Mouse (Mus musculus) common myeloid progenitor, adult 5-6 weeks (primary cell): ENCODE results near the gene Frmd4a. TPM values are rescaled to one million over a fixed set of nuclear protein-coding genes. Genes with fewer than 3 reads are reported as not detected.

Experiments
- ATAC-seq: replicated peaks from 2 replicates; pipeline ENCODE4 v1.8.0; 2016; ENCODE audit warnings: low read depth, mild to moderate bottlenecking, moderate TSS enrichment, inconsistent platforms; ENCODE audit not compliant: poor library complexity, severe bottlenecking
- total RNA-seq: library from RNA; stranded (forward); fragments of 200-1000, 187-1606 nt; gene quantifications from 2 replicates; pipeline ENCODE4 v1.2.3, GENCODE M21; 2017

Gene Frmd4a
- total RNA-seq, 1 experiment from 2014 or later = 26.3 TPM

- peak; percentile 54; the same call in 1 of the 2 replicates for ATAC-seq
Measured at GRCm38 (mm10) chr2:4507887-4508615, 490.5 kb downstream of the Frmd4a start.

GRCm38 (mm10) chr2:4508959-4509615, 491.6 kb downstream of the Frmd4a start:
- no peak for ATAC-seq

DNA sequence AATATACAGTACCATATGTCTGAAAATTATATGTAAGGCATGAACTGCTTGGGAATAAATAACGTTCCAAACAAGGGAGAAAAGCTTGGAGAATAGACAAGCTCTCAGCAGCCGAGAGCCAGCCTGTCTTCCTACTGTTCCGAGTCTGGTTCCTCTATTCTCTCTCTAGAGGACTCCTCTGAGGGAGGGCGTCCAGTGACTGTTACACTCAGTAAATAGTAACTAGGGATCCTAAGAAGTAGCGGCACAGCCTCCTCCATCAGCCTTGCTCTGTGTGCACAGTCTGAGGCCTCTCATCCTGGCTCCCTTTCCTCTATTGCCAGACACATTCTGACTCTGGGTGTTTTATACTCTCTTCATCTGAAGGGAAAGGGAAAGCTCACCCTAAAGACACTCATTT, 492.2 kb downstream of the Frmd4a start:
- no peak for ATAC-seq

DNA sequence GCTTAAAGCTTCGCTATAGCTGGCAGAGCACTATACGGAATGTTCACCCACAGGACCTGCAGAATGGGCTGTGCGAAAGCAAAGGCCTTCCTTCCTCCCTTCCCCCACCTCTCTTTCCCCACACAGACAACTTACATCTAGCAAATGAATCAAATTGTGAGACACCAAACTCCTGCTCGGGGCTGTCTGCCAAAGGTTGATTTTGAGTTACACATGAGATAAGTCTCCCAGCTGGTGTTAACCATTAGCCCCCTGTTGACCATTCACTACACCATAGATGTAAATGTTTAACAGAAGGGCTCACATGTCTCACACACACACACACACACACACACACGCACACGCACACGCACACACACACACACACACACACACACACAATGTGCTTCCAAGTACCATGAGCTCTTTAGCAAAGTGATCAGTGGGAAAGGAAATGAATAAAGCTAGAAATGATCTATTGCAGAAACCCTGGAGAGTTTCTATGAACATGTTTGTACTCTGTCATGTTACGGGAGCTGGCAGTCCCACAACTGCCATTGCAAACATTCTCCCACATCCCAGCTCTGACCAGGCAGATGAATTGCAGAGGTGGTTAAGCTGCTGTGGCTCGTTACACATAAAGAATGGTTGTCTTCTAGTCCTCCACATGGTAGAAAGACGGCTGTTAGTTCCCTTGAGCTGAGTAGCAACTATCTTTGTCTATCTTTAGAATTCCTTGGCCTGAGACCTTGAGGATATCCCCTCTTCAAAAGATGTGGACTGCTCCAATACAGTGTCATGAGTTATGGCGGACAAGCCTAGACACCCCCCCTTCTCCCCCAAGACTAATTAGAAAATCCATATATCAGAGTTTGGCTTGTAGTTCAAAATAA, 492.9 kb downstream of the Frmd4a start:
- no peak for ATAC-seq

GRCm38 (mm10) chr2:4511080-4511386, 493.5 kb downstream of the Frmd4a start:
- no peak for ATAC-seq

DNA sequence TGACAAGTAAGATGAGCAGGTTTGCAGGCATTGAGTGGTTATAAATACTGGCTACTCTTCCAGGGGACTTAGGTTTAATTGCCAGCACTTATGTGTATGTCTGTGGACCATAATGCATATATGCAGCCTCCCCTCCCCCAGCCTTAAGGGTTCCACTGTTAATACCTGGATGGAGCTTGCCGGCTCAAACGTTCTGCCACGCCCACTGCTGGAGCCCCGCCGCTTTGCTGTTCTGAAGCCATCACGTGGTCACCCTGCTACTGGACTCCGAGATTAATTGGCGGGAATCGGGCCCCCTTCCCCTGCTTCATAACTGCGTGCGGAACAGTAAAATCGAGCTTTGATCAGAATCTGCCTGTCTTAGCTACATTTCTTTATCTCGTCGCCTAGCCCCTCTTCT, 495.1 kb downstream of the Frmd4a start:
- no peak for ATAC-seq

GRCm38 (mm10) chr2:4515910-4516309, 498.4 kb downstream of the Frmd4a start:
- ATAC-seq = no peak

DNA sequence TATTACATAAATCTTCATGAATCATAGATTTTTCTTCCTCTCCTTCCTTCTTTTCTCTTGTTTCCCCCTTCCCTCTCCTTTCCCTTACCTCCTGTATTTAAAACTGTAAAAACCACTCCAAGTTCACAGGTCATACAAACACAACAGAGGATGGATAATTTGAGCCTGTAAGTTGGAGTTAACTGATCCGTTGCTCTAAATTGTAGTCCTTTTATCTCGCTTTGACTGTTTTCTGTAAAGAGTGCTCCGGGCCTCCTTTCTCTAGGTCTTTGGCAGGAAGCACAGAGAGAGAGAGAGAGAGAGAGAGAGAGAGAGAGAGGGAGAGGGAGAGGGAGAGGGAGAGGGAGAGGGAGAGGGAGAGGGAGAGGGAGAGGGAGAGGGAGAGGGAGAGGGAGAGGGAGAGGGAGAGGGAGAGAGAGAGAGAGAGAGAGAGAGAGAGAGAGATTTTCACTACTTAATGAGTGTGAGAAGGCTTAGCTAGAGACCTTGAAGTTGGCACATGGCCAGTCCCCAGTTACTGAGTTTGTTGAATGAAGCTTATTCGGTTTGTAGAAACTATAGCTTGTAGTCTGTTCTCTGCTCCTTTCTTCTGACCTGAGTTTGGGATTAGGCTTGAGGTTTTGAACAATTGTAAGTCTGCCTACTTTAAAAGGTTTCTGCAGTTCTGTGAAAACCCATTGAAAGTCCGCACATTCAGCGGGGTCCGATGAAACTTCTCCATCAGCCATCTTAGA, 499.5 kb downstream of the Frmd4a start:
- ATAC-seq = 0 out of 2 replicates have a peak, but pooled peaks have one; percentile 18

DNA sequence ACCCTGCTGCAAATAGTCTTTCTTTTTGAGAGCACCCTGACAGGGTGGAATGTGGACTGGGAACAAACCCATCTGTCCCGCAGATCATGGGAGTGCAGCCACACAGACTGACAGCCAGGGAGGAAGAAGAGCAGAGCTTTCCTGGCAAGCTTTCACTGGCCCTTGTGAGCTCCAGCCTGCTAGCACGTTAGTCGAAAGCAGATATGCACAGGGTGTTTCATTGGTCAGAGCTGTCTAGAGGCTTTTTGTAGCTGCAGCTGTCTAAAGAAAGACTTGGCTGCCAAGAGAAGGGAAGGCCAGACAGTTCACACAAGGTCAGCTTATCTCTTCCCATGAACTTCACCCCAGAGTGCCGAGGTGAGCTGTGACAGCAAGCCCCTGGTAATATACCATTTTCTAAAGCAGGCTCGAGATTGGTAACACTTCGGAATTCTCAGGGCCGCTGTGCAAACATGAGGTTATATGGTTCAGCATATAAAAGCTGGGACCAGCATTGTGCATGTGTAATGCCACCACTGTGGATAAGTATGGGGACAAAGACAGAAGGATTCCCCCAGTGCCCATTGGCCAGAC, 500.1 kb downstream of the Frmd4a start:
- ATAC-seq = peak; percentile 75

- ATAC-seq = no peak
Measured at GRCm38 (mm10) chr2:4518549-4518948, 501.0 kb downstream of the Frmd4a start.

DNA sequence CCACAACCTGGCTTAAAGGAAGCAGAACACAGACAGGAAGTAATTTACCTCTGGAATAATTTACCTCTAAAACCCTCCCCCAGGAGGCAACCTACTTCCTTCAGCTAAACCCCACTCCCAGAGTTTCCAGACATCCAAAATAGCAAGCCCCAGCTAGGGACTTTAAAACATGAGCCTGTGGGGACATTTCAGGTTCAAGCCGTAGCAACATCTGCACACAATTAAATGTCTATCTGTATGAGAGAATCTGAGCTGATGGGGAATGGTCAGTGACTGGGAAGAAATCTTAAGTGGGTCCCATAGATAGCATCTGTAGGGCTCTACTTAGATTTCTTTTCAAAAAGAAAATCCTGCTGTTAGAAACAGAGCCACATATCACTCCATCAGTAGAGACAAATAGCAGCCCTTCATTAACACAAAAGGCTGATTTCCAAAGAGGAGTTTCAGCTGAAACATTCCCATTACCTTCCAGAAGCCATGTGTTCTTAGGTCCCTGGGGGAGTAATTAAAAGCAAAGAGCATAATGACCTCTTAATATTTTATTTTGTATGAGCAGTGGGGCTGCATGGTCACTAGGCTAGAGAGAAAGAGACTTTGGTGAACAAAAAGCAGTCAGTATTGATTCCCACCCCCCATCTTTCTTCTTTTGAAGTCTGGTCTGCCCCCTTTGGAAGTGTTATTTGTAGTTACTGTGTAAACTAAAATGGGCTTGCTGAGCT, 505.4 kb downstream of the Frmd4a start:
- no peak for ATAC-seq

- no peak for ATAC-seq
Measured at GRCm38 (mm10) chr2:4527094-4527493, 509.6 kb downstream of the Frmd4a start.

- ATAC-seq = no peak
Measured at GRCm38 (mm10) chr2:4529254-4529729, 511.8 kb downstream of the Frmd4a start.

- peak; percentile 93 for ATAC-seq
Measured at GRCm38 (mm10) chr2:4531533-4532197, 514.1 kb downstream of the Frmd4a start.

- no peak for ATAC-seq
Measured at GRCm38 (mm10) chr2:4532198-4532568, 514.7 kb downstream of the Frmd4a start.

- ATAC-seq = no peak
Measured at GRCm38 (mm10) chr2:4532945-4533344, 515.4 kb downstream of the Frmd4a start.

GRCm38 (mm10) chr2:4535187-4535864, 517.8 kb downstream of the Frmd4a start:
- no peak for ATAC-seq

- ATAC-seq = no peak
Measured at GRCm38 (mm10) chr2:4541330-4541729, 523.8 kb downstream of the Frmd4a start.
